11 mouse cellular contexts compared by ENCODE assay signal in the genomic region with DNA sequence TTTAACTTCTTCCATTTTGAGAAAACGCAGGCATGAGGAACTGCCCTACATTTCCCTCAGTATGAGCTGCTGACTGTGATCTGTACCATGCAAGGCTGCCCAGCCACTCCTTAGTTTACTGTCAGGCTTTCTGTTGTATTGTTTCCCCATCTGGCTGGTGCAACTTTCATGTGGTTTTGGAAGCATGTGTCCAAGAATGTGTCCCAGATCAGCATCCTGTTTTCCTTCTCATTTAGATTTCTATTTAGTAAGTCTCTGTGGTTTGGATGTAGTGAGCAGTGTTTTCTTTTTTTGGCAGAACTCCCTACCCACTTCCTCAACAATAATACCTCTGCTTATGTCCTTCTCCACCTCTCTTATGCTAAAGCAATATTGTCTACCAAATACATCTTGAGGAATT.
DNase-seq lines count a peak whose midpoint lies in the region; ATAC-seq and TF ChIP-seq lines count a peak whose summit lies in the region.
"Had no signal": no experiment of that assay in that cellular context is flagged by ENCODE, and none has a peak within 500 bp of the region (broad histone marks: within the 10 kb centered on the region; RNA-seq: fewer than 3 reads in every experiment).

No protein-coding gene starts in this region.

- no peaks in the 10 kb centered on the region for H3K36me3 ChIP-seq in lung, postnatal 0 days (ENCODE audit: insufficient read depth, low read length)
- H3K36me3 ChIP-seq: liver, embryonic 12.5 days had no signal

- no peak overlapping the region for H3K9ac ChIP-seq in lung, postnatal 0 days (replicated peaks; ENCODE audit: low read depth)
- H3K9ac ChIP-seq: liver, embryonic 12.5 days had no signal

- H3K27ac ChIP-seq in lung, postnatal 0 days (ENCODE audit: low read length): no peak overlapping the region
- H3K27ac ChIP-seq: liver, embryonic 12.5 days had no signal

- peak; percentile 57 for DNase-seq in heart, adult 8-10 months (ENCODE audit: low spot score)
- no peak for DNase-seq in heart, postnatal 10 days
- peak; percentile 23 for DNase-seq in lung, postnatal 10 days
- DNase-seq in lung, postnatal 0 days (ENCODE audit: low spot score): no peak
- peak; percentile 2 to 11 for DNase-seq in right cerebral cortex, postnatal 36 days (ENCODE audit: low spot score in 2 of 2)
- no peak for DNase-seq in embryo, embryonic 9.5 days (ENCODE audit: extremely low spot score)
- DNase-seq: cerebellum, adult 9-11 months; heart, postnatal 14 days had no signal

- H3K4me2 ChIP-seq in lung, postnatal 0 days (replicated peaks; ENCODE audit: low read depth, low read length): no peak overlapping the region
- H3K4me2 ChIP-seq: liver, embryonic 12.5 days had no signal

- H3K27me3 ChIP-seq in lung, postnatal 0 days (replicated peaks; ENCODE audit: insufficient read depth, low read length): no peaks in the 10 kb centered on the region
- H3K27me3 ChIP-seq: liver, embryonic 12.5 days had no signal

- no peak for TF ChIP-seq EP300 in lung, postnatal 0 days (IDR thresholded peaks at IDR 0.05)

- no peak overlapping the region for H3K4me3 ChIP-seq in lung, postnatal 0 days (ENCODE audit: low read depth, low read length)
- H3K4me3 ChIP-seq: liver, embryonic 12.5 days had no signal

- no peak for TF ChIP-seq CTCF in lung, postnatal 0 days (IDR thresholded peaks at IDR 0.05)

- H3K4me1 ChIP-seq in lung, postnatal 0 days (ENCODE audit: insufficient read depth, low read depth, low read length): no peaks in the 10 kb centered on the region
- H3K4me1 ChIP-seq: liver, embryonic 12.5 days had no signal

- no peak for ATAC-seq in lung, postnatal 0 days
- peak; percentile 79 for ATAC-seq in common myeloid progenitor, adult 5-6 weeks (replicated peaks; ENCODE audit: low read depth, poor library complexity, severe bottlenecking)
- ATAC-seq: intestine, embryonic 16.5 days; liver, embryonic 12.5 days had no signal

- intact Hi-C loops in heart, postnatal 10 days (cut with DNase I): no loop called here

- no peaks in the 10 kb centered on the region for H3K9me3 ChIP-seq in lung, postnatal 0 days (ENCODE audit: low read length)
- H3K9me3 ChIP-seq: liver, embryonic 12.5 days had no signal

- WGBS in lung, postnatal 0 days: 73% methylated on average over 1 of the region's 1 CpGs

Comparison
In these comparisons a context has a peak if more than half of its experiments do, and no peak if none do; other contexts are left out.
1. DNase-seq: peak in heart, adult 8-10 months (single experiment), lung, postnatal 10 days (single experiment) and right cerebral cortex, postnatal 36 days (2 of 2); none in heart, postnatal 10 days (0 of 2), lung, postnatal 0 days (single experiment) and embryo, embryonic 9.5 days (single experiment).